Mouse (Mus musculus): Measurements from ENCODE around the gene Vmn1r174. TPM values are rescaled to one million over a fixed set of nuclear protein-coding genes. Genes with fewer than 3 reads are reported as not detected.

Vmn1r174 gene
- not detected for polyA plus RNA-seq (2014; fragmentation: Illumina TruSeq; extraction: RNeasy Lipid Tissue Mini Kit (QIAGEN cat#74804); ENCODE audit: low read depth, low replicate concordance)

GRCm38 (mm10) chr7:23751970-23752369 is at the start of gene Vmn1r174:
Gene Vmn1r174 (plus strand): TSS chr7:23752270.

GRCm38 (mm10) chr7:23810543-23810942 is 58.5 kb downstream of the Vmn1r174 start, which contains the start of gene Vmn1r175:
Gene Vmn1r175 (minus strand): TSS chr7:23810643.

Other genes starting within 250 kb of the Vmn1r174 start
- not detected for gene Vmn1r167, start 245.1 kb upstream of the Vmn1r174 start, polyA plus RNA-seq (2014; fragmentation: Illumina TruSeq; extraction: RNeasy Lipid Tissue Mini Kit (QIAGEN cat#74804); ENCODE audit: low read depth, low replicate concordance)
- gene Vmn1r168, start 212.5 kb upstream of the Vmn1r174 start, polyA plus RNA-seq (2014; fragmentation: Illumina TruSeq; extraction: RNeasy Lipid Tissue Mini Kit (QIAGEN cat#74804); ENCODE audit: low read depth, low replicate concordance) = not detected
- not detected for gene Vmn1r169, start 176.7 kb upstream of the Vmn1r174 start, polyA plus RNA-seq (2014; fragmentation: Illumina TruSeq; extraction: RNeasy Lipid Tissue Mini Kit (QIAGEN cat#74804); ENCODE audit: low read depth, low replicate concordance)
- gene Vmn1r170, start 146.1 kb upstream of the Vmn1r174 start, polyA plus RNA-seq (2014; fragmentation: Illumina TruSeq; extraction: RNeasy Lipid Tissue Mini Kit (QIAGEN cat#74804); ENCODE audit: low read depth, low replicate concordance) = not detected
- gene Vmn1r171, start 121.5 kb upstream of the Vmn1r174 start, polyA plus RNA-seq (2014; fragmentation: Illumina TruSeq; extraction: RNeasy Lipid Tissue Mini Kit (QIAGEN cat#74804); ENCODE audit: low read depth, low replicate concordance) = not detected
- gene Vmn1r172, start 94.0 kb upstream of the Vmn1r174 start, polyA plus RNA-seq (2014; fragmentation: Illumina TruSeq; extraction: RNeasy Lipid Tissue Mini Kit (QIAGEN cat#74804); ENCODE audit: low read depth, low replicate concordance) = not detected
- gene Vmn1r173, start 51.6 kb upstream of the Vmn1r174 start, polyA plus RNA-seq (2014; fragmentation: Illumina TruSeq; extraction: RNeasy Lipid Tissue Mini Kit (QIAGEN cat#74804); ENCODE audit: low read depth, low replicate concordance) = not detected
- not detected for gene Vmn1r175, start 58.4 kb downstream of the Vmn1r174 start, polyA plus RNA-seq (2014; fragmentation: Illumina TruSeq; extraction: RNeasy Lipid Tissue Mini Kit (QIAGEN cat#74804); ENCODE audit: low read depth, low replicate concordance)
- gene Vmn1r176, start 85.1 kb downstream of the Vmn1r174 start, polyA plus RNA-seq (2014; fragmentation: Illumina TruSeq; extraction: RNeasy Lipid Tissue Mini Kit (QIAGEN cat#74804); ENCODE audit: low read depth, low replicate concordance) = not detected
- not detected for gene Vmn1r177, start 114.2 kb downstream of the Vmn1r174 start, polyA plus RNA-seq (2014; fragmentation: Illumina TruSeq; extraction: RNeasy Lipid Tissue Mini Kit (QIAGEN cat#74804); ENCODE audit: low read depth, low replicate concordance)
- not detected for gene Vmn1r178, start 139.7 kb downstream of the Vmn1r174 start, polyA plus RNA-seq (2014; fragmentation: Illumina TruSeq; extraction: RNeasy Lipid Tissue Mini Kit (QIAGEN cat#74804); ENCODE audit: low read depth, low replicate concordance)
- not detected for gene Vmn1r179, start 174.7 kb downstream of the Vmn1r174 start, polyA plus RNA-seq (2014; fragmentation: Illumina TruSeq; extraction: RNeasy Lipid Tissue Mini Kit (QIAGEN cat#74804); ENCODE audit: low read depth, low replicate concordance)
- not detected for gene Vmn1r180, start 198.4 kb downstream of the Vmn1r174 start, polyA plus RNA-seq (2014; fragmentation: Illumina TruSeq; extraction: RNeasy Lipid Tissue Mini Kit (QIAGEN cat#74804); ENCODE audit: low read depth, low replicate concordance)
- gene Vmn1r181, start 222.3 kb downstream of the Vmn1r174 start, polyA plus RNA-seq (2014; fragmentation: Illumina TruSeq; extraction: RNeasy Lipid Tissue Mini Kit (QIAGEN cat#74804); ENCODE audit: low read depth, low replicate concordance) = not detected
- gene V1rd19, start 249.4 kb downstream of the Vmn1r174 start, polyA plus RNA-seq (2014; fragmentation: Illumina TruSeq; extraction: RNeasy Lipid Tissue Mini Kit (QIAGEN cat#74804); ENCODE audit: low read depth, low replicate concordance) = not detected

Measured in heart, adult 10 weeks (tissue).